Mouse (Mus musculus): Measurements from ENCODE around the gene Klk10. TPM values are rescaled to one million over a fixed set of nuclear protein-coding genes. Genes with fewer than 3 reads are reported as not detected.

Gene Klk10
- 70.8 and 139 TPM in 2 replicates for polyA plus RNA-seq (2012; rRNA removed)

GRCm38 (mm10) chr7:43780746-43781145, at the start of gene Klk10:
TSS of gene Klk10 (plus strand) at chr7:43781035.

GRCm38 (mm10) chr7:43768597-43768996, 12.2 kb upstream of the Klk10 start, which contains the start of gene Klk12:
TSS of gene Klk12 (plus strand) at chr7:43768897.

GRCm38 (mm10) chr7:43774364-43774763, 6.5 kb upstream of the Klk10 start, which contains the start of gene Klk11:
TSS of gene Klk11 (plus strand) at chr7:43774604.

DNA sequence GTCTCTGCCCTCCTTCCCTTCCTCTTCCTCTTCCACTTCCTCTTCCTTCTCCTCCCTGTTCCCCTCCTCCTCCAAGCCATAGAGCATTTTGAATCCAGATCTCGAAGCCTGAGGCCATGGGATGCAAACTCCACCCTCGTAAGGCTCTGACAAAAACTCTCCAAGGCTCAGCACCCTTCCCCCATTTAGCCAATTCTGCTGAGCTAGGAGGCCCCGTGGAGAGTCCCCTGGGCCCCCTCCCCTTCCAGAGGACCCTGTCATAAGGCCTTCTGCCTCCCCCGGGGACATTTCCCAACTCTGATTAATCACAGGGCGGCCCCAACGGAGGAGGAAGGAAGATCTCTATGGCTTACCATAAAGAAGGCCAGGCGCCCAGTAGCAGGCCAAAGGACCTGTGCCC, 10.8 kb downstream of the Klk10 start, which contains the start of gene Klk9:
TSS of gene Klk9 (plus strand) at position 301 of the 400 bp plus-strand sequence.

GRCm38 (mm10) chr7:43797333-43797769, 16.5 kb downstream of the Klk10 start, which contains the start of gene Klk8:
TSS of gene Klk8 (plus strand) at chr7:43797577.

DNA sequence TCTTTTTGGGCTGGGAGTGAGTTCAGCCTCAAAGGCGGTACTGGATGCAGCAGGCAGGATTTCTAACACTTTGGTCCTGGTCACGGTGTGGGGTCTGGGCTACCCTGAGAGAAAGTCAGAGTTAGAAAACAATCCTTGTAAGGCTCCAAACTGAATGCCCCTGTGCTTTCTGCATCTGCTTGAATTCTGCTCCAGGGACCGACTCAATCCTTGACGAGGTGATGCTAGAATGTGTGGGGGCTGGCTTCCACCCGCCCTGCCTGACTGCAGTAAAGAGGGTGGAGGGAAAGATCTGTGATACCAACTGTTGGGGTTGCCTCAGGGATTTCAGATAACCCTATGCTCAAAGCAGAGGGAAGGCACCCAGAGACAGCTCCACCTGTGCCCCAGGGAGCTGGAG, 30.2 kb downstream of the Klk10 start, which contains the start of gene Klk7:
TSS of gene Klk7 (plus strand) at position 301 of the 400 bp plus-strand sequence.

DNA sequence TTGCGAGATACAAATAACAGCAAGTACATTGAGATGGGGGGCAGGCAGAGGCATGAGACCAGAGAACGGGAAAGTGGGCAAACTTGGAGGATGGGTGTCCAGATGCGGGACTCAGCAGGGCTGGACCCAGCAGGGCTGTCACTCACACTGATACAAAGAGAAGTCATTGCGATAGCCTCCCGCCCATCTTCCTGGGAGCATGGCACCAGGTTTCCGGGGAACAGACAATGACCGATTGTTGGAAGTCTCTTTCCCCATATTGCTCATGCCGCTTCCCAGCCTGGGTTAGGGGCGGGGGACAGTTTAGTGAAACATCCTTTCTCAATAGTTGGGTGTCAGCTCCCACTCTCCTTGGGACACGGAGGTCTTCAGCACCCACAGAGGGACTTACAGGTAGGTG, 43.4 kb downstream of the Klk10 start, which contains the start of gene Klk6:
TSS of gene Klk6 (plus strand) at position 301 of the 400 bp plus-strand sequence.

Other genes starting within 250 kb of the Klk10 start
- 2.5 and 2.8 TPM in 2 replicates for gene Cd33, start 236.6 kb upstream of the Klk10 start, polyA plus RNA-seq (2012; rRNA removed)
- 0.17 and 0.19 TPM in 2 replicates for gene Zfp658, start 218.8 kb upstream of the Klk10 start, polyA plus RNA-seq (2012; rRNA removed)
- gene Zfp719, start 201.4 kb upstream of the Klk10 start, polyA plus RNA-seq (2012; rRNA removed), result 0.06 and 0.27 TPM in 2 replicates
- not detected in 2 replicates for gene Zfp819, start 173.9 kb upstream of the Klk10 start, polyA plus RNA-seq (2012; rRNA removed)
- 0.05 TPM in 1 of 2 replicates, not detected in the other for gene Ceacam18, start 146.3 kb upstream of the Klk10 start, polyA plus RNA-seq (2012; rRNA removed)
- 0.71 and 1.8 TPM in 2 replicates for gene Siglece, start 120.9 kb upstream of the Klk10 start, polyA plus RNA-seq (2012; rRNA removed)
- 7.3 and 10.5 TPM in 2 replicates for gene Ctu1, start 109.0 kb upstream of the Klk10 start, polyA plus RNA-seq (2012; rRNA removed)
- 8.7 and 11.1 TPM in 2 replicates for gene Klk14, start 90.6 kb upstream of the Klk10 start, polyA plus RNA-seq (2012; rRNA removed)
- gene Klk13, start 68.5 kb upstream of the Klk10 start, polyA plus RNA-seq (2012; rRNA removed), result 36.1 and 62.4 TPM in 2 replicates
- 2.5 and 6.0 TPM in 2 replicates for gene Klk12, start 12.1 kb upstream of the Klk10 start, polyA plus RNA-seq (2012; rRNA removed)
- gene Klk11, start 6.4 kb upstream of the Klk10 start, polyA plus RNA-seq (2012; rRNA removed), result 27.7 and 37.5 TPM in 2 replicates
- gene Klk9, start 10.9 kb downstream of the Klk10 start, polyA plus RNA-seq (2012; rRNA removed), result 13.5 and 28.2 TPM in 2 replicates
- gene Klk8, start 16.5 kb downstream of the Klk10 start, polyA plus RNA-seq (2012; rRNA removed), result 35.2 and 46.8 TPM in 2 replicates
- gene Klk7, start 30.3 kb downstream of the Klk10 start, polyA plus RNA-seq (2012; rRNA removed), result 5.4 and 17.8 TPM in 2 replicates
- gene Klk6, start 43.5 kb downstream of the Klk10 start, polyA plus RNA-seq (2012; rRNA removed), result 4.1 and 11.7 TPM in 2 replicates
- 26.4 and 45.6 TPM in 2 replicates for gene Klk5, start 60.9 kb downstream of the Klk10 start, polyA plus RNA-seq (2012; rRNA removed)
- gene Klk4, start 100.1 kb downstream of the Klk10 start, polyA plus RNA-seq (2012; rRNA removed), result not detected in 2 replicates
- not detected in 2 replicates for gene Klk15, start 152.7 kb downstream of the Klk10 start, polyA plus RNA-seq (2012; rRNA removed)
- not detected in 2 replicates for gene Klk1b8, start 169.6 kb downstream of the Klk10 start, polyA plus RNA-seq (2012; rRNA removed)
- not detected in 2 replicates for gene Klk1b1, start 185.7 kb downstream of the Klk10 start, polyA plus RNA-seq (2012; rRNA removed)
- gene Klk1b9, start 195.0 kb downstream of the Klk10 start, polyA plus RNA-seq (2012; rRNA removed), result not detected in 2 replicates
- not detected in 2 replicates for gene Klk1b11, start 214.8 kb downstream of the Klk10 start, polyA plus RNA-seq (2012; rRNA removed)
- gene Klk1b26, start 231.1 kb downstream of the Klk10 start, polyA plus RNA-seq (2012; rRNA removed), result 0.30 and 0.31 TPM in 2 replicates